Mouse (Mus musculus): ENCODE data around the gene Capn5. TPM values are rescaled to one million over a fixed set of nuclear protein-coding genes. Genes with fewer than 3 reads are reported as not detected.

Capn5 gene
- 21.4 and 25.3 TPM in 2 replicates for polyA plus RNA-seq (2012; rRNA removed)

DNA sequence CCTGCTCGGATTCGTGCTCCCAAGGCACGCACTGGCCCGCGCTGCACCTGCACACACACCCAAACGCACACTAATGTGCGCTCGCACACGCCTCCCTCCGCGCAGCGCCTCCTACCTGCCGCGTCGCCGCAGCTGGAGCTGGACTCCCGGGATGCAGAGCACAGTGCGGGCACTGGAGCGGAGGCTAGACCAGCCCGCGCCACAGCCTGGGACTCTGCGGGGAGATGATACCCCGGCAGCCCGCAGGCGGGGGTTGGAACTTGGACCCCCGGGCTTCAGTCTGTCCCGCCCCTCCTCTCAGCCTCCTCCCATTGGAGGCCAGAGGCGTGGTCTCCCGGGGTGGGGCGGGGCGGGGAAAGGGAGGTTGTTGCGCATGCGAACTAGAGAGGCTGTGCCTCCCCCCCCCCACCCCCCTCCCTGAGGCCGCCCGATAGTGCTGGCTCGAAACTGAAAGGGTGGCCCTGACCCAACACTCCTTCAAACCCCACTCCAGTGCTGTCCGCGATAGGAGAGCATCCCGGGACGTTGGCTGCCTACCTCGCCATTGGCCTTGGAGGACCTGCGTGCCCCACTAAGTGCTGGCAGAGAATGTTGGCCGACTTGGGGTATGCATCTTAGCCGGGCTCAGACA is at the start of gene Capn5:
TSS of gene Capn5 (minus strand) at position 346 of the 631 bp plus-strand sequence.
- peak; percentile 73 for DNase-seq
- 1% methylated on average over 36 of the region's 44 CpGs for WGBS
- Histone ChIP-seq H3K27me3 (ENCODE audit: control insufficient read depth, insufficient read depth, low read length) (no peaks in the 10 kb centered on the region), H3K4me3 (ENCODE audit: control insufficient read depth, insufficient read depth, low read length) (peak within 1 kb of the TSS; percentile 92), H3K4me1 (replicated peaks; ENCODE audit: control insufficient read depth, insufficient read depth, low read length) (peaks cover 40% of the 10 kb centered on the region), H3K27ac (ENCODE audit: control insufficient read depth, insufficient read depth, low read length) (no peak within 1 kb of the TSS), H3K36me3 (ENCODE audit: control insufficient read depth, insufficient read depth, low read length) (no peaks in the 10 kb centered on the region)
- TF ChIP-seq POLR2A (IDR thresholded peaks at IDR 0.05; ENCODE audit: control insufficient read depth, extremely low read depth, insufficient read depth, low read length, poor library complexity), result no peak
- peak; percentile 87 for TF ChIP-seq CTCF (IDR thresholded peaks at IDR 0.05; ENCODE audit: borderline replicate concordance, control insufficient read depth, extremely low read depth, insufficient read depth, low read length, poor library complexity)

DNA sequence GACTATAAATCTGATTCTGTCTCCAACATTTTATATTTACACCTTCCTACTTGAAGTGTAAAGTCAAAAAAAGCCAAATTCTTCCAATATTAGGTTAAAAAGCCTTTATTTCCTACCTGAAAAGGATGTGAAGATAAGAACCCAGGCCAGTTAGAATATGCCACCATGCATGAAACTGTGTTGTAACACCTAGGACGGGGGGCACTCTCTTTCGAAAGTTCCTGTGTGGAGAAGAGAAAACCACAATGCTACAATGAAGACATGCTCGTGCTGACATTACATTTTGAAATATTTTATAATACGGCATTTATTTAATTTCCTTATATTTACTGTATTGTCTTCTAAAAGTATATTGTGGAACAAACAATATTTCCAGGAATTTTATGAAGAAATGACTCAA is 45.7 kb upstream of the Capn5 start:
- Histone ChIP-seq H3K27me3 (ENCODE audit: control insufficient read depth, insufficient read depth, low read length) (no peaks in the 10 kb centered on the region), H3K36me3 (ENCODE audit: control insufficient read depth, insufficient read depth, low read length) (no peaks in the 10 kb centered on the region), H3K4me3 (ENCODE audit: control insufficient read depth, insufficient read depth, low read length) (no peak overlapping the region), H3K27ac (ENCODE audit: control insufficient read depth, insufficient read depth, low read length) (no peak overlapping the region), H3K4me1 (replicated peaks; ENCODE audit: control insufficient read depth, insufficient read depth, low read length) (no peaks in the 10 kb centered on the region)
- no peak for DNase-seq
- WGBS, result 91% methylated on average over 4 of the region's 4 CpGs
- no peak for TF ChIP-seq POLR2A (IDR thresholded peaks at IDR 0.05; ENCODE audit: control insufficient read depth, extremely low read depth, insufficient read depth, low read length, poor library complexity)
- no peak for TF ChIP-seq CTCF (IDR thresholded peaks at IDR 0.05; ENCODE audit: borderline replicate concordance, control insufficient read depth, extremely low read depth, insufficient read depth, low read length, poor library complexity)

DNA sequence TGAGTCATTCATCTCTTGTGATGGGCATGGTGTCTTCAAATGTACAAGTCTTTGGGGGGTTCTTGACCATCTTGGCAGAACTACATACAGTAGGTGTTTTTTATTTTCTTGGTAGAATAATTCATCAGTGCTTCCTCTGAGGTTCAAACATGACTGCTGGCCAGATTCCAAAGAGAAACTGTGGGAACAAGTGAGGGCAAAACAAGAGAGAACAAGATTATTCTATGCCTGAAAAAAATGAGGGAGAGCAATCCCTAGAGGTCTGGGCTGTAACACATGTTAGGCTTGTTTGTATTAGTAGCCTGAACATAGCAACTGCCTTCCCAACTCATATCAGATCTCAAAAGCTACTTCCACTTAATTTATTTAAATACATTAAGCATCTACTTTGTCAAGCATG is 38.6 kb upstream of the Capn5 start:
- no peak for TF ChIP-seq CTCF (IDR thresholded peaks at IDR 0.05; ENCODE audit: borderline replicate concordance, control insufficient read depth, extremely low read depth, insufficient read depth, low read length, poor library complexity)
- TF ChIP-seq POLR2A (IDR thresholded peaks at IDR 0.05; ENCODE audit: control insufficient read depth, extremely low read depth, insufficient read depth, low read length, poor library complexity), result no peak
- no peak for DNase-seq
- no peak overlapping the region for H3K4me3 ChIP-seq (ENCODE audit: control insufficient read depth, insufficient read depth, low read length)

DNA sequence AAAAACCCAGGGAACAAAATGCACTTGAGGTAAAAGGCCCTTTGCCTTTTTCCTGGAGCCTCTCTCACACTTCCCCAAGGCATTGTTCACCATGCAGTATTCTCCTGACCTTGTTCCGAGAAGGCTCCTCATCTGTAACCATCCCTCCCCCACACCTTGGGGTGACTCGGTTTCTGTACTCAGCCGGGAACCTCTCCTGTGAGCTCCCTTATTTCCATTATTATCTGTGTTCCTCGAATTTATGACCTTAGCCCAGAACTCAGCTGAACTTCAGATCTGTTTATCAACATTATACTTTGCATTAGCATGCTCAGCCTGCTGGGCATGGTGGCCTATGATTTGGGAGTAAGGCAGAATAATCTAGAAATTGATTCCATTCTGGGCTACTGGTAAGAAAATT is 24.9 kb upstream of the Capn5 start:
- Histone ChIP-seq H3K27me3 (ENCODE audit: control insufficient read depth, insufficient read depth, low read length) (no peaks in the 10 kb centered on the region), H3K4me1 (replicated peaks; ENCODE audit: control insufficient read depth, insufficient read depth, low read length) (no peaks in the 10 kb centered on the region), H3K4me3 (ENCODE audit: control insufficient read depth, insufficient read depth, low read length) (no peak overlapping the region), H3K36me3 (ENCODE audit: control insufficient read depth, insufficient read depth, low read length) (no peaks in the 10 kb centered on the region), H3K27ac (ENCODE audit: control insufficient read depth, insufficient read depth, low read length) (no peak overlapping the region)
- DNase-seq, result no peak
- no peak for TF ChIP-seq POLR2A (IDR thresholded peaks at IDR 0.05; ENCODE audit: control insufficient read depth, extremely low read depth, insufficient read depth, low read length, poor library complexity)
- no peak for TF ChIP-seq CTCF (IDR thresholded peaks at IDR 0.05; ENCODE audit: borderline replicate concordance, control insufficient read depth, extremely low read depth, insufficient read depth, low read length, poor library complexity)
- WGBS, result 91% methylated on average over 4 of the region's 4 CpGs

More for the DNA sequence above, 38.6 kb upstream of the Capn5 start:
- Histone ChIP-seq H3K27me3 (ENCODE audit: control insufficient read depth, insufficient read depth, low read length) (no peaks in the 10 kb centered on the region), H3K4me1 (replicated peaks; ENCODE audit: control insufficient read depth, insufficient read depth, low read length) (no peaks in the 10 kb centered on the region), H3K36me3 (ENCODE audit: control insufficient read depth, insufficient read depth, low read length) (no peaks in the 10 kb centered on the region), H3K27ac (ENCODE audit: control insufficient read depth, insufficient read depth, low read length) (no peak overlapping the region)

DNA sequence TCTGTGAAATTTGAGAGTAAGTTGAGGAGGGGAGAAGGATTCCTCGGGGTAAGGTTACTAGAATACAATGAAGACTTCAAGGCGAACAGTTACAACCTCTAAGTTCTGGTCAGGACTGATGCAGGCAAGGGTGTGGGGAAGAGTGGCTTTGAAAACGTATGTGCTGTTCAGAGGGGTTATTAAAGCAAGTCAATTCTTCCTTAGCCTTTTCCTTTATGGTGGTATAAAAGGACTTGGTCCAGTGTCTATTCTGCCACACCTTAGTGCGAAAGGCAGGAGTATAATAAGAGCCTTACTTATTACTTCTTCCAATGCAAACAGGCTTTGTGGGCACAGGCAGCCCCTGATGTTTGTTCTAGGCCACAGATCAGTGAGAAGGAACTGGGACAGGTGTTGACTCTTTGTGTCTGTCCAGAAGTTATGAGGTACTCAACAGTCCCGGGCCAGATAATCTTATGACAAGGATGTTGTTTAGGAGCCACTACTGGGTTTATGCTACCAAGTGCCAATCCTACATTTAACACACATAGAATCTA is 23.5 kb upstream of the Capn5 start:
- H3K4me3 ChIP-seq (ENCODE audit: control insufficient read depth, insufficient read depth, low read length), result no peak overlapping the region
- DNase-seq, result no peak
- no peaks in the 10 kb centered on the region for H3K27me3 ChIP-seq (ENCODE audit: control insufficient read depth, insufficient read depth, low read length)
- TF ChIP-seq CTCF (IDR thresholded peaks at IDR 0.05; ENCODE audit: borderline replicate concordance, control insufficient read depth, extremely low read depth, insufficient read depth, low read length, poor library complexity) (no peak), POLR2A (IDR thresholded peaks at IDR 0.05; ENCODE audit: control insufficient read depth, extremely low read depth, insufficient read depth, low read length, poor library complexity) (no peak)
- H3K36me3 ChIP-seq (ENCODE audit: control insufficient read depth, insufficient read depth, low read length), result no peaks in the 10 kb centered on the region
- H3K4me1 ChIP-seq (replicated peaks; ENCODE audit: control insufficient read depth, insufficient read depth, low read length), result no peaks in the 10 kb centered on the region
- no peak overlapping the region for H3K27ac ChIP-seq (ENCODE audit: control insufficient read depth, insufficient read depth, low read length)
- 91% methylated on average over 5 of the region's 5 CpGs for WGBS

DNA sequence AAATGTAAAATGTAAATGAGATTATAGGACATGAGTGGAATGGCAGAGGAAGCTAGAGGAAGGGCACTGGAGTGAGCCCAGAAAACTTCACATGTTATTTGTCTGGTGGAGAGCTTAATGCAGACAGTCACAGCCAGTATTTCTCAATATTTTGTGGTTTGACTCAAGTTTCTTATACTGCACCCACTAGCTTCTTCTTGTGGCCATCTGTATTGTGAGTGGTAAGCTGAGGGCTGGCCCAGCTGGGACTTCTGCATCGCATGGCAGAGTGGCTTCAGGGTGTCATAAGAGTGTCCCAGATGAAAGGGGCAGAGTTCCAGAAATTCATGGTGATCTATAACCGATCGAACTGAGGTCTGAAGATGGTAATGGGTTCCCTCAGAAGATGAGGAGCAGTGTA is 22.3 kb upstream of the Capn5 start:
- WGBS, result 74% methylated on average over 3 of the region's 3 CpGs
- TF ChIP-seq CTCF (IDR thresholded peaks at IDR 0.05; ENCODE audit: borderline replicate concordance, control insufficient read depth, extremely low read depth, insufficient read depth, low read length, poor library complexity), result no peak
- no peak for TF ChIP-seq POLR2A (IDR thresholded peaks at IDR 0.05; ENCODE audit: control insufficient read depth, extremely low read depth, insufficient read depth, low read length, poor library complexity)

More for the DNA sequence above, 22.3 kb upstream of the Capn5 start:
- Histone ChIP-seq H3K36me3 (ENCODE audit: control insufficient read depth, insufficient read depth, low read length) (no peaks in the 10 kb centered on the region), H3K27ac (ENCODE audit: control insufficient read depth, insufficient read depth, low read length) (no peak overlapping the region), H3K4me1 (replicated peaks; ENCODE audit: control insufficient read depth, insufficient read depth, low read length) (no peaks in the 10 kb centered on the region), H3K4me3 (ENCODE audit: control insufficient read depth, insufficient read depth, low read length) (no peak overlapping the region), H3K27me3 (ENCODE audit: control insufficient read depth, insufficient read depth, low read length) (no peaks in the 10 kb centered on the region)
- DNase-seq, result no peak
